26 mouse cellular contexts compared by ENCODE assay signal in the genomic region with DNA sequence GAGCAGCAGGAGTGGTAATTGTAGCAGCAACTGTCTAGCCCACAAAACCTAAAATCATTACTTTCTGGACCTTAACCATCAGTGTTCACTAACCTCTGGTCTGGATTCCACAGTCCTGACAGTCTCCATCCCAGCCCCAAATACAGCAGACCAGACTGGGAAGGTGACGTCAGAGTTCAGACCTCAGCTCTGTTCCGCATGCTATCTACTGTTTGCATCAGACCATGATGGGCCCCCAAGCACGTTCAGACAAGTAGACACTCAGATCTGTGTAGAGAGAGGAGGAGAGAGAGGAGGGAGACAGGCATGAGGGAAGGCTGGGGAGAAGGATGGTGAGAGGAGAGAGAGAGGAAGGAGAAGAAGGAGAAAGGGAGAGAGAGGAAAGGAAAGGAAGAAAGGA. TPM values are rescaled to one million over a fixed set of nuclear protein-coding genes. Genes with fewer than 3 reads are reported as not detected.
"Had no signal": no experiment of that assay in that cellular context is flagged by ENCODE, and none has a peak within 500 bp of the region (broad histone marks: within the 10 kb centered on the region; RNA-seq: fewer than 3 reads in every experiment).

No protein-coding gene starts in this region.

- H3K27me3 ChIP-seq: liver, embryonic 13.5 days had no signal

- H3K4me2 ChIP-seq: liver, embryonic 13.5 days; midbrain, embryonic 11.5 days had no signal

- H3K27ac ChIP-seq: kidney, postnatal 0 days; left cerebral cortex, adult 2 months; liver, embryonic 13.5 days had no signal

- H3K4me1 ChIP-seq: liver, embryonic 13.5 days had no signal

- H3K9me3 ChIP-seq: liver, embryonic 13.5 days had no signal

- H3K36me3 ChIP-seq: liver, embryonic 13.5 days had no signal

- DNase-seq: kidney, adult 18-20 months; kidney, adult 9 months; kidney, postnatal 36 days; layer of hippocampus, postnatal 36 days; liver, embryonic 13.5 days; lung, adult 2 months; lung, postnatal 14 days; lung, postnatal 4 days; midbrain, embryonic 14.5 days; thymus, postnatal 25 days had no signal

- H3K9ac ChIP-seq: liver, embryonic 13.5 days had no signal

- H3K4me3 ChIP-seq: left cerebral cortex, adult 2 months; liver, embryonic 13.5 days had no signal

RNA-seq across cellular contexts. Expression of gene Klk4, which starts 10.8 kb away (rescaled TPM):
- polyA plus RNA-seq: kidney, postnatal 0 days; liver, adult 2 months; liver, embryonic 13.5 days; liver, embryonic 16.5 days; lung, adult 2 months; lung, embryonic 16.5 days; midbrain, embryonic 11.5 days; midbrain, embryonic 14.5 days; midbrain, postnatal 0 days; neural tube, embryonic 11.5 days; small intestine, adult 2 months; spleen, adult 2 months; testis, adult 2 months had no signal

RNA-seq across cellular contexts. Expression of gene Klk15, which starts 41.8 kb away (rescaled TPM):
- polyA plus RNA-seq: kidney, postnatal 0 days; limb, embryonic 11.5 days; limb, embryonic 14.5 days; liver, adult 2 months; liver, embryonic 13.5 days; liver, embryonic 16.5 days; lung, adult 2 months; lung, embryonic 16.5 days; midbrain, embryonic 11.5 days; midbrain, embryonic 14.5 days; midbrain, postnatal 0 days; neural tube, embryonic 11.5 days; neural tube, embryonic 14.5 days; small intestine, adult 2 months; spleen, adult 2 months; stomach, embryonic 16.5 days; thymus, postnatal 0 days had no signal

RNA-seq across cellular contexts. Expression of gene Klk5, which starts 50.0 kb away (rescaled TPM):
- polyA plus RNA-seq: kidney, postnatal 0 days; limb, embryonic 11.5 days; liver, adult 2 months; liver, embryonic 13.5 days; liver, embryonic 16.5 days; lung, embryonic 16.5 days; midbrain, embryonic 11.5 days; midbrain, embryonic 14.5 days; midbrain, postnatal 0 days; neural tube, embryonic 11.5 days; neural tube, embryonic 14.5 days; small intestine, adult 2 months; spleen, adult 2 months; testis, adult 2 months had no signal

RNA-seq across cellular contexts. Expression of gene Klk1b8, which starts 58.7 kb away (rescaled TPM):
- polyA plus RNA-seq: limb, embryonic 11.5 days; limb, embryonic 14.5 days; liver, adult 2 months; liver, embryonic 13.5 days; liver, embryonic 16.5 days; lung, adult 2 months; lung, embryonic 16.5 days; midbrain, embryonic 11.5 days; midbrain, embryonic 14.5 days; midbrain, postnatal 0 days; neural tube, embryonic 11.5 days; neural tube, embryonic 14.5 days; small intestine, adult 2 months had no signal
